Mouse (Mus musculus) heart, adult 2 months (tissue): ENCODE measurements around the gene Tarbp2. TPM values are rescaled to one million over a fixed set of nuclear protein-coding genes. Genes with fewer than 3 reads are reported as not detected.

Source experiments
- DNase-seq, 2 experiments: peaks; one replicate each; pipeline ENCODE4 v3.0.0; 2021
- H3K27ac ChIP-seq: fragments of 200-600 bp; 2 replicates; pipeline ENCODE4 v1.8.1; 2022
- H3K27me3 ChIP-seq: fragments of 200-500 bp; 2 replicates; pipeline ENCODE4 v1.6.1; 2012; ENCODE audit warnings: mild to moderate bottlenecking, low read length, inconsistent platforms, mixed read lengths; ENCODE audit not compliant: control insufficient read depth, insufficient read depth
- H3K36me3 ChIP-seq: fragments of 200-500 bp; 2 replicates; pipeline ENCODE4 v1.6.1; 2012; ENCODE audit warnings: low read length, inconsistent platforms; ENCODE audit not compliant: control insufficient read depth, insufficient read depth
- H3K4me1 ChIP-seq: fragments of 200-500 bp; 2 replicates; pipeline ENCODE4 v1.6.1; 2011; ENCODE audit warnings: low read length; ENCODE audit not compliant: control insufficient read depth, insufficient read depth
- H3K4me3 ChIP-seq: fragments of 200-600 bp; 2 replicates; pipeline ENCODE4 v1.8.1; 2022
- H3K79me2 ChIP-seq: fragments of 200-500 bp; replicated peaks from 2 replicates; pipeline ENCODE4 v1.6.1; 2012; ENCODE audit warnings: mild to moderate bottlenecking, inconsistent platforms, low read length, moderate library complexity, mixed read lengths; ENCODE audit not compliant: control insufficient read depth, insufficient read depth
- H3K9ac ChIP-seq: fragments of 200-500 bp; 2 replicates; pipeline ENCODE4 v1.6.1; 2012; ENCODE audit warnings: low read depth, mild to moderate bottlenecking, control low read depth, inconsistent platforms, low read length, mixed read lengths
- CTCF ChIP-seq: fragments of 200-600 bp; IDR thresholded peaks from 2 replicates; pipeline ENCODE4 v1.8.1; 2022; ENCODE audit warnings: antibody characterized with exemption, mild to moderate bottlenecking, moderate library complexity
- EP300 ChIP-seq: fragments of 200-500 bp; IDR thresholded peaks from 2 replicates; pipeline ENCODE4 v1.6.1; 2011; ENCODE audit warnings: low read depth, low read length, control low read depth; ENCODE audit not compliant: insufficient read depth
- POLR2A ChIP-seq: fragments of 200-500 bp; IDR thresholded peaks from 2 replicates; pipeline ENCODE4 v1.6.1; 2011; ENCODE audit warnings: mild to moderate bottlenecking, low read depth, low read length, control low read depth; ENCODE audit not compliant: insufficient read depth
- WGBS: fragments of 180-500 bp; shearing (Covaris S2); methylation state at CpG from one replicate; pipeline ENCODE4 v1.1.7; 2018; 5-methylcytosine and 5-hydroxymethylcytosine counted together
- intact Hi-C: fragments of 180-260 bp; cut with DNase I; formaldehyde crosslinking; loops from one replicate; pipeline ENCODE4 v1.15.1; 2025
- polyA plus RNA-seq: library from polyadenylated mRNA; depleted of rRNA; stranded (reverse); fragments of >200 nt; gene quantifications from 2 replicates; pipeline ENCODE4 v1.2.3, GENCODE M21; 2012
- total RNA-seq, 2 experiments: library from RNA; stranded (reverse); gene quantifications; 2 replicates each; pipeline ENCODE4 v1.2.3; 2021

The Tarbp2 gene
- total and polyA plus RNA-seq, 3 experiments: 37.4 to 79.2 (median 43.6) TPM

- H3K27ac ChIP-seq: no peak overlapping the region
- H3K27me3 ChIP-seq: no peaks in the 10 kb centered on the region
- intact Hi-C loops: no loop called here
Measured at GRCm38 (mm10) chr15:102512471-102512870, 5.5 kb upstream of the Tarbp2 start.

GRCm38 (mm10) chr15:102513004-102513403 lies 5.0 kb upstream of the Tarbp2 start:
- H3K27me3 ChIP-seq: no peaks in the 10 kb centered on the region
- H3K9ac ChIP-seq: no peak overlapping the region
- intact Hi-C loops: no loop called here
- H3K36me3 ChIP-seq: no peaks in the 10 kb centered on the region
- WGBS: 87% methylated on average over 3 of the region's 3 CpGs
- H3K4me3 ChIP-seq: no peak overlapping the region
- H3K27ac ChIP-seq: no peak overlapping the region
- TF ChIP-seq POLR2A: no peak
- H3K79me2 ChIP-seq: no peaks in the 10 kb centered on the region
- no peak for DNase-seq
- H3K4me1 ChIP-seq: peaks cover 2% of the 10 kb centered on the region; the same call in 1 of the 2 replicates

More at GRCm38 (mm10) chr15:102512471-102512870, 5.5 kb upstream of the Tarbp2 start:
- Histone ChIP-seq H3K4me3 (no peak overlapping the region), H3K4me1 (peaks cover 2% of the 10 kb centered on the region; the same call in 1 of the 2 replicates), H3K9ac (no peak overlapping the region), H3K79me2 (no peaks in the 10 kb centered on the region), H3K36me3 (no peaks in the 10 kb centered on the region)
- TF ChIP-seq POLR2A (no peak), CTCF (no peak), EP300 (no peak)
- DNase-seq: no peak

- no peak overlapping the region for H3K9ac ChIP-seq
- H3K4me1 ChIP-seq: peaks cover 2% of the 10 kb centered on the region; the same call in 1 of the 2 replicates
- no peak overlapping the region for H3K4me3 ChIP-seq
- WGBS: 91% methylated on average over 2 of the region's 2 CpGs
- intact Hi-C loops: loop anchor here (5.0 kb wide), 1 partner anchor 108 kb away; the partner anchor contains the start of gene Sp1
- no peaks in the 10 kb centered on the region for H3K79me2 ChIP-seq
- H3K27me3 ChIP-seq: no peaks in the 10 kb centered on the region
- H3K36me3 ChIP-seq: no peaks in the 10 kb centered on the region
- H3K27ac ChIP-seq: no peak overlapping the region
- DNase-seq: no peak
- TF ChIP-seq EP300 (no peak), POLR2A (no peak), CTCF (no peak)
Measured at GRCm38 (mm10) chr15:102515261-102515660, 2.7 kb upstream of the Tarbp2 start.

- TF ChIP-seq EP300 (no peak), CTCF (no peak), POLR2A (no peak)
- Histone ChIP-seq H3K36me3 (no peaks in the 10 kb centered on the region), H3K79me2 (no peaks in the 10 kb centered on the region), H3K9ac (peak overlapping the region; percentile 75), H3K27ac (no peak overlapping the region; the same call in 1 of the 2 replicates), H3K4me1 (peaks cover 2% of the 10 kb centered on the region; the same call in 1 of the 2 replicates), H3K4me3 (no peak overlapping the region), H3K27me3 (no peaks in the 10 kb centered on the region)
- WGBS: 52% methylated on average over 4 of the region's 4 CpGs
- DNase-seq: no peak
- intact Hi-C loops: loop anchor here (5.0 kb wide), 1 partner anchor 108 kb away; the partner anchor contains the start of gene Sp1
Measured at GRCm38 (mm10) chr15:102515791-102516190, 2.2 kb upstream of the Tarbp2 start.

- no peak for DNase-seq
- Histone ChIP-seq H3K4me3 (peak overlapping the region; percentile 61), H3K27me3 (no peaks in the 10 kb centered on the region), H3K9ac (peak overlapping the region; percentile 75), H3K36me3 (no peaks in the 10 kb centered on the region), H3K79me2 (no peaks in the 10 kb centered on the region), H3K27ac (peak overlapping the region; percentile 99; the same call in 1 of the 2 replicates), H3K4me1 (peaks cover 2% of the 10 kb centered on the region; the same call in 1 of the 2 replicates)
- TF ChIP-seq EP300 (no peak), POLR2A (no peak), CTCF (no peak)
- intact Hi-C loops: loop anchor here (5.0 kb wide), 1 partner anchor 109 kb away; the partner anchor contains the start of gene Sp1
- 6% methylated on average over 11 of the region's 12 CpGs for WGBS
Measured at GRCm38 (mm10) chr15:102516293-102516692, 1.7 kb upstream of the Tarbp2 start.

GRCm38 (mm10) chr15:102516728-102517404 lies 1.1 kb upstream of the Tarbp2 start, which contains the start of gene Map3k12:
Map3k12 (minus strand) TSS chr15:102517064.
- Histone ChIP-seq H3K27ac (peak within 1 kb of the TSS; percentile 99), H3K4me3 (peak within 1 kb of the TSS; percentile 61), H3K9ac (peak within 1 kb of the TSS; percentile 75), H3K36me3 (no peaks in the 10 kb centered on the region), H3K4me1 (peaks cover 2% of the 10 kb centered on the region; the same call in 1 of the 2 replicates), H3K27me3 (no peaks in the 10 kb centered on the region), H3K79me2 (no peaks in the 10 kb centered on the region)
- intact Hi-C loops: loop anchor here (5.0 kb wide), 1 partner anchor 110 kb away; the partner anchor contains the start of gene Sp1
- under 1% methylated on average over 43 of the region's 43 CpGs for WGBS
- peak; percentile 85 to 87 for DNase-seq
- 0 out of 2 replicates have a peak, but pooled peaks have one; percentile 21 for TF ChIP-seq CTCF
- 0 out of 2 replicates have a peak, but pooled peaks have one; percentile 20 for TF ChIP-seq EP300
- TF ChIP-seq POLR2A: peak; percentile 30; the same call in 1 of the 2 replicates
